Mouse (Mus musculus) T-helper 17 cell (primary cell): Measurements from ENCODE around the gene Sypl2.

ENCODE experiments used
- in situ Hi-C, 2 experiments: fragments of 300-600 bp; cut with MboI, MseI; formaldehyde crosslinking; loops; 1 replicate in 1 of 2; 2 replicates in 1 of 2; pipeline ENCODE4 v1.15.1; 2025; ENCODE audit warnings: high pct_unique_total_duplicates in 2 of 2

Gene Sypl2

GRCm38 (mm10) chr3:108206731-108207375 lies 19.6 kb downstream of the Sypl2 start:
- in situ Hi-C loops, result no loop called here

DNA sequence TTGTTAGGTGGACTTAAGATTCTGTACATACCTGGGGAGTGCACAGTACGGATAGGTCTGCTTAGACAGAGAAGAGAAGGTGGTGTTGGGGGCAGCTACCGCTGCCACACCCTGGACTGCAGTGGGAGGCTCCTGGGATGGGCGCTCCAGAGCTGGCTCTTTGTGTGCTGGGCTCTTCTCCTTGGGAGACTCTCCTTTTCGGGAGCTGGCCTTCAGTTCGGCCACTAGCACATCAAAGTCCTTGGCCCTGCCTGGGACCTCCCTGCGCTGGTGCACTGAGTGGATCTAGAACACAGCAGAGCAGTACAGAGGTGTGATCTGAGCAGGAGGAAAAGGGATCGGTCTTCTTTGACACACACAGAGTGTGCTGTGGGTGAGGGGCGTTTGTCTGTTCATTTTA lies 20.8 kb downstream of the Sypl2 start:
- in situ Hi-C loops, result no loop called here

GRCm38 (mm10) chr3:108204470-108204869 lies 22.0 kb downstream of the Sypl2 start:
- in situ Hi-C loops, result no loop called here

- in situ Hi-C loops, result no loop called here
These were observed 22.7 kb downstream of the Sypl2 start for GRCm38 (mm10) chr3:108203621-108204325.

DNA sequence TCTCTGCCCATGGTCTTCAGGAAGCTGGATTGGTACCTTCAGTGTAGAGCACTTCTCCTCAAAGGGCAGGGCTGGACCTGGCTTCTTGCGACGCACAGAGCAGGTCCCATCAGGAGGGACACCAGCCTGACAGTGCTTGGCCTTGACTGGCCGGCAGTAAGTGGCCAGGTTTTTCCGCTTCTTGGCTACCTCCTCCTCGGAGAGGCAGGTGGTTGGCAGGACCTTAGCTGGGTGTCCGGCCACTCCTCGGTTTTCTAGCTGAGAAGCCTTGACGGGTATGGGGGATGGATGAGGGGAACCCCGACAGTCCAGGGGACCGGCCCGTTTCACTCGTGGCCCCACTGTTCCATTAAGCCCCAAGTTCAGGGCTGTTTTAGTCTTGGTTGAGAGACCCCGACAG lies 23.2 kb downstream of the Sypl2 start:
- in situ Hi-C loops, result no loop called here

- in situ Hi-C loops, result no loop called here
These were observed 23.9 kb downstream of the Sypl2 start for GRCm38 (mm10) chr3:108202506-108202905.

DNA sequence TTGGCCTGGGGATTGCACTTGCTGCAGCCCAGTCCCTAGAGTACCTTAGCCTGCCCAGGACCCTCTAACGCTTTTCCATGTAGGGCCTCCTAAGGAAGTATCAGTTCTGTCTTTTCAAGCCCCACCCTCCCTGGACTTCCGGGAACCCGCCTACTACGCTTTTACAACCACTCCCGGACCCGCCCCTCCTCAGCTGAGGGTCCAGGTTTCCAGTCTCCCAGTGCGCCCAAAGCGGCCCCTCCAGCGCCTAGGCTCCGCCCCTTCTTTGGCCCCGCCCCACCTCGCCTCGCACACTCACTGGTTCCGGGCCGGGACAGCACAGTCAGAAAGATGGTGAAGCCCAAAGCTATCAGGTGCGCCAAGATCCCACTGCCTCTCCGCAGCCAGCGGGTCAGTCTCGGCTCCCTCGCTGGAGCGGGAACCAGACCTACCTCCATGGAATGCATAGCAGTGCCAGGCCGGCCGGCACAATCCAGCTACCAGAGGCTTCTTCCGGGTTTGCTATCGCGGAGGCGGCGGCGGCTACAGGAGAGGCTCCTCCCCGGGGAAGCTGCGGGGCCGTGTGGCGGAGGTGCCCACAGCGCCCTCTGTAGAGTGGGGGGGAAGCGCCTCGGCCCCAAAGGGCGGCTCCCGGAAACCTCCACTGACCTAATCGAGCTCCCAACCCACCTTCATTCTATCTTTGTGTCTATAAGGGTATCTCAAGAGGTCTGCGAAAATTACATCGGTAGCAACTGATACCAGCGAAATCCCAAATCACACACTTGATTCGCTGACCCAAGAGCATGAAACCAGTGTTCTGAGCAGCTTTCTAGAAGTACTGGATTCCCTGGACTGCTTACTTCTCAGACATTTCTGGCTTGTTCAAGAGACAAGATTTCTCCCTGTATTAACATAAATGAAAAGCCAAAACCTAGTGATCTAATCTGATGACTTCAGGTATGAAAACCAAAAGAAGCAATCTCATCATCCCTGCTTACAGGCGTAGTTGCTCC lies 25.8 kb downstream of the Sypl2 start, which contains the start of gene Cyb561d1:
Cyb561d1 (minus strand) TSS at position 884 of the 995 bp plus-strand sequence.
- in situ Hi-C loops, result no loop called here

- in situ Hi-C loops, result no loop called here
These were observed 27.2 kb downstream of the Sypl2 start for GRCm38 (mm10) chr3:108199231-108199630.

- in situ Hi-C loops, result no loop called here
These were observed 29.4 kb downstream of the Sypl2 start for GRCm38 (mm10) chr3:108197066-108197497.

GRCm38 (mm10) chr3:108195941-108196590 lies 30.4 kb downstream of the Sypl2 start:
- in situ Hi-C loops, result no loop called here

- in situ Hi-C loops, result no loop called here
These were observed 31.2 kb downstream of the Sypl2 start for GRCm38 (mm10) chr3:108195287-108195686.

- in situ Hi-C loops, result no loop called here
These were observed 32.8 kb downstream of the Sypl2 start for GRCm38 (mm10) chr3:108193686-108194085.

GRCm38 (mm10) chr3:108189897-108190296 lies 36.6 kb downstream of the Sypl2 start:
- in situ Hi-C loops, result no loop called here

GRCm38 (mm10) chr3:108188716-108189490 lies 37.5 kb downstream of the Sypl2 start:
- in situ Hi-C loops, result no loop called here

GRCm38 (mm10) chr3:108187111-108187795 lies 39.2 kb downstream of the Sypl2 start:
- in situ Hi-C loops, result no loop called here

DNA sequence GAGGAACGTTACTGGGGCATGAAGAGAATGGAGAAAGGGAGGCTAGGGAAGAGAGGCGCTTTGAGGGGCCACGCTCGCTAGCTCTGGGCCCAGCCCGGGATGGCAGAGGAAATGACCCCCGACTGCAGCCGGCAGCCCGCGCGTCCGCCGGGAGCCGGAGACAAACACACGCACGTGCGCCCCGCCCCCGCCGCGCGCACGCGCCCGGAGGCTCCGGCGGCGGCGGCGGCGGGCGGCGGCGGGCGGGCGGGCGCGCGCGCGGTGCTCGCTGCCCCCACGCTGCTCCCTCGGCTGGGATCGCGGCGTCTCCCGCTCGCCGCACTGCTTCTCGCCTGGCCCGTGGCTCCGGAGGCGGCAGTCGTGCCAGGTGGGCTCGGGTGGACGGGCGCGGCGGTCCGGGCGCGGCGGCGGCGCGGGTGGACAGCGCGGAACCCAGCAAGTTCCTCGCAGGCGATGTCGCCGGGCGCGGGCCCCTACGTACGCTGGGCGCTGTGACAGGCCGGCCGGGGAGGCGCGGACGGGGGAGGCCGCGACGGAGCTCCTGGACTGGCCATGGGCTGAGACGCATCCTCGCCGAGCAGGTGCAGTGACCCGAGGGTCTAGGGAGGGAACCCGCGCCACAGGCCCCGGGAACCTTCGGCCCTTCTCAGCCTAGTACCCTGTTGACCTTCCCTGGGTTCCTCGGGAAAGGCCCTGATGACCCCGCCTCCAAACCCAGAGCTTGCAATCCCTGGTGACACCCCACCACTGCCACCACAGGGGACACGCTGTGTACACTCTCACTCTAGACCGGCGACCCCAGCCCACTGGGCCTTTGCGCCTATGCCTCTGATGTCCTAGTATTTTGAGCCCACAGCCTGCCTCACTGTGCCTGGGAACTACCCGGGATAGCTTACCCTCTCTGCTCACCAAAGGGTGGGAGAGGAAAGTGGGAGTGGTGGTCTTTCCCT lies 40.1 kb downstream of the Sypl2 start, which contains the start of gene Amigo1:
Amigo1 (plus strand) TSS at position 238 of the 950 bp plus-strand sequence.
- in situ Hi-C loops, result no loop called here

- in situ Hi-C loops, result no loop called here
These were observed 40.9 kb downstream of the Sypl2 start for GRCm38 (mm10) chr3:108185460-108186097.

DNA sequence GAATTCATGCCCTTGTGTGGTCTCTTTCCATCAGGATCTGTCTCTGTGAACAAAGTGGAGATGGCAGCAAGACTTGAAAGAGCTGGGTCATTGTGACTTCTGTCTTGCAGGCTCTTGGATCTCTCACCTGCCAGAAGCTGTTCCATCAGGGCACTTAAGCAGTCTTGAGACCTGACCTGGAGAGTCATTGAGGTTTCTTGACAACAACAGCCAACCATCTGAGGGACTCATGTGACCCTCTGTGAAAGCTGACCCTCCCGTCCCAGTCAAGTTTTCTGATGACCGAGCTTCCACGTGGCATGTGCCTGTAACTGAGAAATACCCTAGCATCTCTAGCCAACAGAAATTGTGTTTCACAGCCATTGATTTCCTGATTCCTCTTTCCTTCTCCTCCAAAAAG lies 41.7 kb downstream of the Sypl2 start:
- in situ Hi-C loops, result no loop called here
